Mouse (Mus musculus): ENCODE data around the gene Ugt1a6b. TPM values are rescaled to one million over a fixed set of nuclear protein-coding genes. Genes with fewer than 3 reads are reported as not detected.

Gene Ugt1a6b
- total and polyA plus RNA-seq, 2 experiments from 2014 or later = 2.0 to 2.9 TPM

GRCm38 (mm10) chr1:88268070-88268469 is 165.0 kb downstream of the Ugt1a6b start:
- TF ChIP-seq CTCF (IDR thresholded peaks at IDR 0.05; ENCODE audit: low read depth) = no peak
- Histone ChIP-seq H3K9ac (no peak overlapping the region), H3K36me3 (ENCODE audit: insufficient read depth) (peaks cover 82% of the 10 kb centered on the region), H3K27ac (ENCODE audit: low read depth, low read length) (no peak overlapping the region), H3K4me3 (ENCODE audit: low read depth, low read length) (no peak overlapping the region), H3K9me3 (ENCODE audit: low read length) (no peaks in the 10 kb centered on the region), H3K4me2 (ENCODE audit: low read depth) (no peak overlapping the region), H3K4me1 (ENCODE audit: insufficient read depth) (no peaks in the 10 kb centered on the region), H3K27me3 (ENCODE audit: insufficient read depth, low read length) (no peaks in the 10 kb centered on the region)
- ATAC-seq (no peak), DNase-seq (no peak)
- 88% methylated on average over 6 of the region's 6 CpGs for WGBS

Other genes starting within 250 kb of the Ugt1a6b start
- 80.2 and 80.4 TPM in 2 replicates for gene Dgkd, start 250.0 kb upstream of the Ugt1a6b start, total RNA-seq (2014; rRNA removed)
- gene Dgkd, start 250.0 kb upstream of the Ugt1a6b start, polyA plus RNA-seq (2015; fragmentation: Nextera tagmentation; extraction: Ambion mirVana) = 30.1 and 37.1 TPM in 2 replicates
- gene Usp40, start 94.7 kb upstream of the Ugt1a6b start, total RNA-seq (2014; rRNA removed) = 15.4 and 19.0 TPM in 2 replicates
- gene Usp40, start 94.7 kb upstream of the Ugt1a6b start, polyA plus RNA-seq (2015; fragmentation: Nextera tagmentation; extraction: Ambion mirVana) = 5.1 and 8.0 TPM in 2 replicates
- not detected in 2 replicates for gene Ugt1a10, start 47.9 kb upstream of the Ugt1a6b start, total RNA-seq (2014; rRNA removed)
- not detected in 2 replicates for gene Ugt1a10, start 47.9 kb upstream of the Ugt1a6b start, polyA plus RNA-seq (2015; fragmentation: Nextera tagmentation; extraction: Ambion mirVana)
- not detected in 2 replicates for gene Ugt1a9, start 32.5 kb upstream of the Ugt1a6b start, total RNA-seq (2014; rRNA removed)
- not detected in 2 replicates for gene Ugt1a9, start 32.5 kb upstream of the Ugt1a6b start, polyA plus RNA-seq (2015; fragmentation: Nextera tagmentation; extraction: Ambion mirVana)
- not detected in 2 replicates for gene Ugt1a8, start 15.4 kb upstream of the Ugt1a6b start, total RNA-seq (2014; rRNA removed)
- not detected in 2 replicates for gene Ugt1a8, start 15.4 kb upstream of the Ugt1a6b start, polyA plus RNA-seq (2015; fragmentation: Nextera tagmentation; extraction: Ambion mirVana)
- 1.2 and 1.9 TPM in 2 replicates for gene Ugt1a7c, start 8.2 kb upstream of the Ugt1a6b start, total RNA-seq (2014; rRNA removed)
- gene Ugt1a7c, start 8.2 kb upstream of the Ugt1a6b start, polyA plus RNA-seq (2015; fragmentation: Nextera tagmentation; extraction: Ambion mirVana) = 1.4 and 1.7 TPM in 2 replicates
- gene Ugt1a6a, start 31.6 kb downstream of the Ugt1a6b start, total RNA-seq (2014; rRNA removed) = 0.69 and 2.0 TPM in 2 replicates
- gene Ugt1a6a, start 31.6 kb downstream of the Ugt1a6b start, polyA plus RNA-seq (2015; fragmentation: Nextera tagmentation; extraction: Ambion mirVana) = 3.8 and 5.1 TPM in 2 replicates
- not detected in 2 replicates for gene Ugt1a5, start 62.8 kb downstream of the Ugt1a6b start, total RNA-seq (2014; rRNA removed)
- not detected in 2 replicates for gene Ugt1a5, start 62.8 kb downstream of the Ugt1a6b start, polyA plus RNA-seq (2015; fragmentation: Nextera tagmentation; extraction: Ambion mirVana)
- gene Ugt1a2, start 97.3 kb downstream of the Ugt1a6b start, total RNA-seq (2014; rRNA removed) = not detected in 2 replicates
- not detected in 2 replicates for gene Ugt1a2, start 97.3 kb downstream of the Ugt1a6b start, polyA plus RNA-seq (2015; fragmentation: Nextera tagmentation; extraction: Ambion mirVana)
- 5.3 and 6.6 TPM in 2 replicates for gene Dnajb3, start 102.5 kb downstream of the Ugt1a6b start, total RNA-seq (2014; rRNA removed)
- 10.7 and 12.4 TPM in 2 replicates for gene Dnajb3, start 102.5 kb downstream of the Ugt1a6b start, polyA plus RNA-seq (2015; fragmentation: Nextera tagmentation; extraction: Ambion mirVana)
- gene Ugt1a1, start 108.7 kb downstream of the Ugt1a6b start, total RNA-seq (2014; rRNA removed) = 0.14 TPM in 1 of 2 replicates, not detected in the other
- not detected in 2 replicates for gene Ugt1a1, start 108.7 kb downstream of the Ugt1a6b start, polyA plus RNA-seq (2015; fragmentation: Nextera tagmentation; extraction: Ambion mirVana)
- gene Mroh2a, start 123.7 kb downstream of the Ugt1a6b start, total RNA-seq (2014; rRNA removed) = 0.23 TPM in 1 of 2 replicates, not detected in the other
- gene Mroh2a, start 123.7 kb downstream of the Ugt1a6b start, polyA plus RNA-seq (2015; fragmentation: Nextera tagmentation; extraction: Ambion mirVana) = 0.35 and 0.36 TPM in 2 replicates
- 77.6 and 88.0 TPM in 2 replicates for gene Hjurp, start 174.4 kb downstream of the Ugt1a6b start, total RNA-seq (2014; rRNA removed)
- gene Hjurp, start 174.4 kb downstream of the Ugt1a6b start, polyA plus RNA-seq (2015; fragmentation: Nextera tagmentation; extraction: Ambion mirVana) = 24.5 and 40.0 TPM in 2 replicates
- gene Trpm8, start 174.4 kb downstream of the Ugt1a6b start, total RNA-seq (2014; rRNA removed) = 0.38 TPM in 2 replicates
- gene Trpm8, start 174.4 kb downstream of the Ugt1a6b start, polyA plus RNA-seq (2015; fragmentation: Nextera tagmentation; extraction: Ambion mirVana) = 0.19 and 0.36 TPM in 2 replicates

Measured in forebrain, postnatal 0 days (tissue).